Mouse (Mus musculus): Measurements from ENCODE around the gene Col4a2.

GRCm38 (mm10) chr8:11308570-11308998, 4.0 kb upstream of the Col4a2 start:
- no peak for TF ChIP-seq CTCF (IDR thresholded peaks at IDR 0.05; ENCODE audit: extremely low read depth, insufficient read depth, low read length)
- TF ChIP-seq POLR2A (IDR thresholded peaks at IDR 0.05; ENCODE audit: extremely low read depth, insufficient read depth, low read length), result no peak
